Mouse (Mus musculus) erythroblast, embryonic 14.5 days (primary cell): ENCODE results near the gene Ppp5c.

Experiments used
- GATA1 ChIP-seq: IDR thresholded peaks from 2 replicates; pipeline ENCODE4 v1.6.1; 2012; ENCODE audit warnings: low read length, inconsistent platforms, mixed read lengths
- TAL1 ChIP-seq: IDR thresholded peaks from 3 replicates; pipeline ENCODE4 v1.6.1; 2012; ENCODE audit warnings: low read length, inconsistent platforms, mixed read lengths

DNA sequence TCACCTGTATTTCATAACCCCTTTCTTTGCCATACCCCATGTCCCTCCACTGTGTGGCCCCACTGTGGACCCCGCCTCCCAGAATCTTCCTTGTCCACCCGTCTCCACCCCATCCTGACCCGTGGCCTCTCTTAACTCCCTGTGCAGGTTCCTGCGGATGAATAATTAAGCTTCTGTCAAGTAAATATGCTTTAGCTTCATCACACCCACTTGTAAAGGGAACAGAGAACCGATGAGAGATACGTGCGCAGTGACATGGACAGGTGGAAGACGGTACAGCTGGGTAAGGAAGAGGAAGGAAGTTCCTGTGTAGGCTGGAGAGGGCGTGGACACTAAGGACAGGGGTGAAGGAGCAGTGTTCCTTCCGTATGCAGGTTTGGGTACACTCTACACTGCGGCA, 35.1 kb upstream of the Ppp5c start:
- TF ChIP-seq TAL1 (no peak), GATA1 (no peak)
